Mouse (Mus musculus): Measurements from ENCODE around the gene Gm8232.
"Not testable (repeated sequence)": the region's sequence is repeated elsewhere in the genome, so short reads cannot be mapped to it uniquely, and the experiment has no call there.

The Gm8232 gene

GRCm38 (mm10) chr14:44433335-44433734 lies at the start of gene Gm8232:
Gm8232 (plus strand) TSS chr14:44433635.
- in situ Hi-C loops (cut with MboI; ENCODE audit: low sequenced_read_pairs) = not testable (repeated sequence)

GRCm38 (mm10) chr14:44384233-44384632 lies 49.2 kb upstream of the Gm8232 start:
- in situ Hi-C loops (cut with MboI; ENCODE audit: low sequenced_read_pairs) = not testable (repeated sequence)

DNA sequence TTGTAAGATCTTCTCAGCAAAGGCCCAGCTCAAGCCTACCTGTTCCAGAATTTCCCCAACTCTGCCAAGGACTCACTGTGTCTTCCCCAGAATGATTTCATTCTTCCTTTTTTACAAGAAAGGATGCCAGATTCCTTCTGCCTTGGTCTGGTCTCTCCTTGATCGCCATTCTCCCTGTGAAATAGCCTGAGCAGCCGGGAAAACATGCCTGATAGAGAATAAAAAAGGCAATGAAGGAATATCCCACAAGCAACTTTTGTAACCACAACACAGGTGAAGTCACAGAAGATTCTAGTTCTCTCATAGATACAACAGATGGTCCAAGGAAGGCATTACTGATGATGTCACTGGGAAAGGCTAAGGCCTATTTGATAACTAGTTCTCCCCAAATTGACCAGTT lies 22.8 kb upstream of the Gm8232 start, which contains the start of gene Gm3371:
Gm3371 (minus strand) TSS at position 101 of the 400 bp plus-strand sequence.
- in situ Hi-C loops (cut with MboI; ENCODE audit: low sequenced_read_pairs) = not testable (repeated sequence)

All from CH12F3 (cell line).